Mouse (Mus musculus) right cerebral cortex, postnatal 4 days (tissue): ENCODE data around the gene Sfxn2.

Experiments used
- DNase-seq: peaks from one replicate; pipeline ENCODE4 v3.0.0-alpha.2; 2022

The Sfxn2 gene

GRCm38 (mm10) chr19:46600371-46600770, 27.2 kb downstream of the Sfxn2 start:
- no peak for DNase-seq

GRCm38 (mm10) chr19:46601491-46601890, 28.3 kb downstream of the Sfxn2 start:
- no peak for DNase-seq

GRCm38 (mm10) chr19:46602406-46602805, 29.2 kb downstream of the Sfxn2 start:
- DNase-seq, result no peak

GRCm38 (mm10) chr19:46606718-46607117, 33.6 kb downstream of the Sfxn2 start:
- no peak for DNase-seq

GRCm38 (mm10) chr19:46607424-46607823, 34.3 kb downstream of the Sfxn2 start:
- DNase-seq, result no peak

GRCm38 (mm10) chr19:46608158-46608557, 35.0 kb downstream of the Sfxn2 start:
- no peak for DNase-seq

GRCm38 (mm10) chr19:46616378-46616777, 43.2 kb downstream of the Sfxn2 start:
- no peak for DNase-seq

GRCm38 (mm10) chr19:46617361-46617760, 44.2 kb downstream of the Sfxn2 start:
- no peak for DNase-seq

GRCm38 (mm10) chr19:46618322-46618721, 45.2 kb downstream of the Sfxn2 start:
- DNase-seq, result no peak

GRCm38 (mm10) chr19:46619001-46619400, 45.8 kb downstream of the Sfxn2 start:
- no peak for DNase-seq

- no peak for DNase-seq
These were observed 46.4 kb downstream of the Sfxn2 start for GRCm38 (mm10) chr19:46619518-46619917.

GRCm38 (mm10) chr19:46620016-46620808, 47.0 kb downstream of the Sfxn2 start:
- DNase-seq, result no peak

- no peak for DNase-seq
These were observed 48.3 kb downstream of the Sfxn2 start for GRCm38 (mm10) chr19:46621236-46622183.

- DNase-seq, result no peak
These were observed 49.6 kb downstream of the Sfxn2 start for GRCm38 (mm10) chr19:46622659-46623193.

- DNase-seq, result no peak
These were observed 50.1 kb downstream of the Sfxn2 start for GRCm38 (mm10) chr19:46623194-46623667.

- no peak for DNase-seq
These were observed 50.9 kb downstream of the Sfxn2 start for GRCm38 (mm10) chr19:46623790-46624772.

- no peak for DNase-seq
These were observed 51.9 kb downstream of the Sfxn2 start for GRCm38 (mm10) chr19:46625015-46625414.

GRCm38 (mm10) chr19:46625519-46625918, 52.4 kb downstream of the Sfxn2 start:
- DNase-seq, result no peak

GRCm38 (mm10) chr19:46628403-46628802, 55.2 kb downstream of the Sfxn2 start:
- DNase-seq, result no peak

- no peak for DNase-seq
These were observed 56.6 kb downstream of the Sfxn2 start for GRCm38 (mm10) chr19:46629807-46630206.

GRCm38 (mm10) chr19:46631637-46632036, 58.5 kb downstream of the Sfxn2 start:
- no peak for DNase-seq

GRCm38 (mm10) chr19:46635766-46636165, 62.6 kb downstream of the Sfxn2 start:
- DNase-seq, result no peak
